Mouse (Mus musculus) lung, adult 2 months (tissue): ENCODE data around the gene Tpbpa.
"Not testable (repeated sequence)": the region's sequence is repeated elsewhere in the genome, so short reads cannot be mapped to it uniquely, and the experiment has no call there.

Experiments
- CTCF ChIP-seq: fragments of 200-500 bp; IDR thresholded peaks from 2 replicates; pipeline ENCODE4 v1.5.1; 2011; ENCODE audit warnings: mild to moderate bottlenecking, low read length, control low read depth; ENCODE audit not compliant: insufficient read depth
- POLR2A ChIP-seq: fragments of 200-500 bp; IDR thresholded peaks from 2 replicates; pipeline ENCODE4 v1.6.1; 2011; ENCODE audit warnings: low read depth, mild to moderate bottlenecking, control low read depth, low read length, borderline replicate concordance; ENCODE audit errors: extremely low read depth

DNA sequence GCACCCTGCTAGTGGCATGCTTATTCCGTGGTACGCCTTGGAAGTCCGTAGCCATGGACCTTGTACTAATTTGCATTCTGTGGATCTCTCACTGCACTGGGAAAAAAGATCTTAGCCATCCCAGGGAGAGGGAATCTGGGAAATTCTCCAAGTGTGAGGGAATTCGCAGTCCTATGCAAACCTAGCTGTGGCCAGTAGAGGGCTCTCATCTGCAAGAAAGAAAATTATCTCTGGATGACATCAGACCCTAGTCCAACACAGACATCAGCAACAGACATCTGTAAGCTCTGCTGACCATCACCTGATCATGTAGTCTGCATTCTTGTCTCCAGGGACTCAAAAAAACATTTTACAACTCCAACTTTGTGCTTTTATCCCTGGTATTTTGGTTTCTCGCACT, 45.1 kb upstream of the Tpbpa start:
- not testable (repeated sequence) for TF ChIP-seq CTCF, POLR2A
